Mouse (Mus musculus) hindbrain, embryonic 14.5 days (tissue): ENCODE data around the gene Rrp9. TPM values are rescaled to one million over a fixed set of nuclear protein-coding genes. Genes with fewer than 3 reads are reported as not detected.

Experiments
- ATAC-seq: fragments of 200-750 bp; cut with Nextera tagmentation; 2 replicates; pipeline ENCODE4 v1.8.0; 2017; ENCODE audit warnings: moderate number of reproducible peaks, mild to moderate bottlenecking, moderate TSS enrichment, moderate library complexity; ENCODE audit not compliant: low FRiP score
- DNase-seq: peaks from one replicate; pipeline ENCODE4 v3.0.0-alpha.2; 2015; ENCODE audit warnings: low spot score
- H3K27ac ChIP-seq: fragments of 300-500 bp; sonication (generic); 2 replicates; pipeline ENCODE4 v1.5.1; 2014; ENCODE audit warnings: mild to moderate bottlenecking, moderate library complexity
- H3K27me3 ChIP-seq: fragments of 300-500 bp; sonication (generic); 2 replicates; pipeline ENCODE4 v1.6.1; 2014; ENCODE audit warnings: mild to moderate bottlenecking, low read length, mixed read lengths; ENCODE audit not compliant: control insufficient read depth, insufficient read depth
- H3K36me3 ChIP-seq: fragments of 300-500 bp; sonication (generic); replicated peaks from 2 replicates; pipeline ENCODE4 v1.6.1; 2014; ENCODE audit not compliant: control insufficient read depth, insufficient read depth
- H3K4me1 ChIP-seq: fragments of 300-500 bp; sonication (generic); replicated peaks from 2 replicates; pipeline ENCODE4 v1.6.1; 2014; ENCODE audit warnings: antibody characterized with exemption, low read length, mixed read lengths; ENCODE audit not compliant: control insufficient read depth, insufficient read depth
- H3K4me2 ChIP-seq: fragments of 300-500 bp; sonication (generic); replicated peaks from 2 replicates; pipeline ENCODE4 v1.6.1; 2014; ENCODE audit warnings: mild to moderate bottlenecking, moderate library complexity
- H3K4me3 ChIP-seq: fragments of 300-500 bp; sonication (generic); replicated peaks from 2 replicates; pipeline ENCODE4 v1.5.1; 2014; ENCODE audit warnings: mild to moderate bottlenecking, low read length
- H3K9ac ChIP-seq: fragments of 300-500 bp; sonication (generic); 2 replicates; pipeline ENCODE4 v1.6.1; 2014
- H3K9me3 ChIP-seq: fragments of 300-500 bp; sonication (generic); 2 replicates; pipeline ENCODE4 v1.6.1; 2016; ENCODE audit warnings: low read length; ENCODE audit not compliant: control insufficient read depth
- WGBS: fragments of 180-500 bp; shearing (Covaris S2); extraction: QIAGEN DNeasy Blood & Tissue Kit; methylation state at CpG from one replicate; pipeline ENCODE4 v1.1.7; 2014; 5-methylcytosine and 5-hydroxymethylcytosine counted together
- polyA plus RNA-seq: library from polyadenylated mRNA; unstranded; fragments of >200 nt; fragmentation: Nextera tagmentation; extraction: Ambion mirVana; gene quantifications from 2 replicates; pipeline ENCODE4 v1.2.1, GENCODE M21; 2014

The Rrp9 gene
- polyA plus RNA-seq, 1 experiment from 2014 or later = 35.7 TPM

- Histone ChIP-seq H3K4me3 (peak overlapping the region; percentile 60), H3K27ac (peak overlapping the region; percentile 81), H3K4me1 (peaks cover 40% of the 10 kb centered on the region), H3K4me2 (peak overlapping the region; percentile 96), H3K9ac (peak overlapping the region; percentile 91), H3K27me3 (no peaks in the 10 kb centered on the region), H3K36me3 (no peaks in the 10 kb centered on the region), H3K9me3 (no peaks in the 10 kb centered on the region)
- ATAC-seq (no peak; the same call in 1 of the 2 replicates), DNase-seq (no peak)
- WGBS = under 1% methylated on average over 14 of the region's 20 CpGs
Measured at GRCm38 (mm10) chr9:106454071-106454761, 21.5 kb upstream of the Rrp9 start.

GRCm38 (mm10) chr9:106454888-106455681, 20.7 kb upstream of the Rrp9 start:
- H3K4me2 ChIP-seq = peak overlapping the region; percentile 96
- H3K4me1 ChIP-seq = peaks cover 40% of the 10 kb centered on the region
- H3K9me3 ChIP-seq = no peaks in the 10 kb centered on the region
- WGBS = 0% methylated on average over 17 of the region's 17 CpGs
- ATAC-seq (peak; percentile 33; the same call in 1 of the 2 replicates), DNase-seq (peak; percentile 46)
- peak overlapping the region; percentile 81 for H3K27ac ChIP-seq
- H3K36me3 ChIP-seq = peaks cover 2% of the 10 kb centered on the region; the same call in 1 of the 2 replicates
- peak overlapping the region; percentile 60 for H3K4me3 ChIP-seq
- H3K27me3 ChIP-seq = no peaks in the 10 kb centered on the region
- H3K9ac ChIP-seq = peak overlapping the region; percentile 91

DNA sequence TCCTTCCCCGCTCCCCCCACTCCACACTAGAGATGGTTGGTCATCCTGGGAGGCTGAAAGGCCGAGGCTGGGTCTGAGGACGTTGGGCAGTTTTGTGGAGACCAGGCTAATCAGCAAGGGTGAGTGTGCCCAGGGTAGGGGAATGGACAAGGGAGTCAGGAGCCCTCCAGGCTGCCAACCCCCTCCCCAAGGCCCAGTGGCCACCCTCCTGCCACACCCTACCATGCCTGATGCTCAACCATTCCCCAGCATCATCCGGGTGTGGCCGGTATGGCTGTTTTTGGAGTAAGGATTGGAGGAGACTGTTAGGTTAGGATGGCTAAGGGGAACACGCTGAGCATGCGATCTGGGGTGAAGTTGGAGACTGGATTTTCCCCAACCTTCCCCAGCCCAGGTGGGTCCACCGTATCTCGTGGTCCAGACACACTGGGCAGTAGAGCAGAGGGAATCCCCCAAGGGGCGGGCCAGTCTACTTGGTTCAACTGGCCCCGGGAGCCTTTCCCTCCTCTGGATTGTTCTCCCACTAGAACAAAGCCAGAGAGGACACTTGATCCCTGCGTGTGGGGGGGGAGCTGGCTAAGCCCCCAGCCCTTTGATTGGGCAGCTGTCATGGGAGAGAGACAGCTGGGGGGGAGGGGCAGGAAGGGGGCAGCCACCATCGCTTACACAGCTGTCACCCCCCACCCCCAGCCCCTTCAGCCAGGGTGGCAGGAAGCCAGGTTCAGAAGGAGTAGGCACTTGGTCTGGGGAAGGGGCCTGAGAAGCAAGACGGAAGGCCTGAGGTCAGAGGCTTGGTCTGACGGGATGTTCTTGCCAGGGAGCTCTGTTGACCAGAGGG, 19.2 kb upstream of the Rrp9 start:
- no peak for ATAC-seq
- Histone ChIP-seq H3K4me1 (peaks cover 40% of the 10 kb centered on the region), H3K9ac (peak overlapping the region; percentile 91), H3K4me2 (peak overlapping the region; percentile 96), H3K36me3 (peaks cover 15% of the 10 kb centered on the region), H3K4me3 (peak overlapping the region; percentile 60), H3K27ac (peak overlapping the region; percentile 81), H3K9me3 (no peaks in the 10 kb centered on the region), H3K27me3 (no peaks in the 10 kb centered on the region)
- no peak for DNase-seq
- 23% methylated on average over 15 of the region's 15 CpGs for WGBS

- Histone ChIP-seq H3K4me3 (peak overlapping the region; percentile 60), H3K4me1 (peaks cover 40% of the 10 kb centered on the region), H3K4me2 (peak overlapping the region; percentile 96), H3K9ac (peak overlapping the region; percentile 91), H3K27me3 (no peaks in the 10 kb centered on the region), H3K36me3 (peaks cover 22% of the 10 kb centered on the region), H3K27ac (peak overlapping the region; percentile 81), H3K9me3 (no peaks in the 10 kb centered on the region)
- ATAC-seq = no peak
- no peak for DNase-seq
- WGBS = 37% methylated on average over 9 of the region's 9 CpGs
Measured at GRCm38 (mm10) chr9:106457163-106457559, 18.6 kb upstream of the Rrp9 start.

- DNase-seq (no peak), ATAC-seq (no peak)
- H3K4me1 ChIP-seq = peaks cover 35% of the 10 kb centered on the region
- no peak overlapping the region for H3K4me3 ChIP-seq
- peak overlapping the region; percentile 96; the same call in 1 of the 2 replicates for H3K4me2 ChIP-seq
- H3K9ac ChIP-seq = peak overlapping the region; percentile 91
- no peaks in the 10 kb centered on the region for H3K27me3 ChIP-seq
- peaks cover 27% of the 10 kb centered on the region for H3K36me3 ChIP-seq
- H3K27ac ChIP-seq = no peak overlapping the region
- no peaks in the 10 kb centered on the region for H3K9me3 ChIP-seq
- 52% methylated on average over 5 of the region's 5 CpGs for WGBS
Measured at GRCm38 (mm10) chr9:106457920-106458319, 17.8 kb upstream of the Rrp9 start.

- no peak for DNase-seq
- H3K4me1 ChIP-seq = peaks cover 40% of the 10 kb centered on the region
- H3K4me2 ChIP-seq = no peak overlapping the region
- H3K4me3 ChIP-seq = no peak overlapping the region
- peaks cover 41% of the 10 kb centered on the region for H3K36me3 ChIP-seq
- no peaks in the 10 kb centered on the region for H3K9me3 ChIP-seq
- no peaks in the 10 kb centered on the region for H3K27me3 ChIP-seq
- H3K9ac ChIP-seq = no peak overlapping the region
- ATAC-seq = no peak
- 89% methylated on average over 15 of the region's 15 CpGs for WGBS
- no peak overlapping the region for H3K27ac ChIP-seq
Measured at GRCm38 (mm10) chr9:106459946-106460345, 15.8 kb upstream of the Rrp9 start.

DNA sequence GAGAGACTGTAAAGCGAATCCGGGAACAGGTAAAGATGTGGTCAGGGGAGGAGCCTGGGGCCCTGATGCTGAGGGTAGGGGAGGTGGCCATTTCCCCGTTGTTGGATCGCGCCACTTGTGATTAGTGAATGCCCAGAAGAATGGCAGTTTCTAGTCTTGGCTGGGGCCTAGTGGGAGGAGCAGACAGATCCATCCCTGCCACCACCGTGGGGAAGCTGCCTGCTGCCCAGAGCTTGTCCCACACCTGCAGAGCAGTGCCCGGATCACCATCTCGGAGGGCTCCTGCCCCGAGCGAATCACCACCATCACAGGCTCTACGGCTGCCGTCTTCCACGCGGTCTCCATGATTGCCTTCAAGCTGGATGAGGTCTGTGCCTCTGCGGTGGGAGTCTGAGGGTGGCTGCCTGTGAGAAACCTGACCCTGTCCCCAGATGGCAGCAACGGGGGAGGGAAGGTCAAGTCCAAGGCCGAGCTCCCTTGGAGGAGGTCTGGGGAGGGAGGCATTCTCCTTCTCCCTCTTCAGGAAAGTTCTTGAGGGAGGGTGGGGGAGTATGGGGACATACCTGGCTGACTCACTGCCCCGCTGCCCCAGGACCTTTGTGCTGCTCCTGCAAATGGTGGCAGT, 15.2 kb upstream of the Rrp9 start:
- Histone ChIP-seq H3K36me3 (peaks cover 41% of the 10 kb centered on the region), H3K4me3 (no peak overlapping the region), H3K9me3 (no peaks in the 10 kb centered on the region), H3K9ac (no peak overlapping the region), H3K4me1 (peaks cover 41% of the 10 kb centered on the region), H3K4me2 (no peak overlapping the region), H3K27ac (no peak overlapping the region), H3K27me3 (no peaks in the 10 kb centered on the region)
- ATAC-seq (no peak), DNase-seq (no peak)
- WGBS = 86% methylated on average over 18 of the region's 18 CpGs

GRCm38 (mm10) chr9:106461026-106461415, 14.7 kb upstream of the Rrp9 start:
- H3K4me1 ChIP-seq = peaks cover 41% of the 10 kb centered on the region
- WGBS = 91% methylated on average over 9 of the region's 9 CpGs
- peaks cover 41% of the 10 kb centered on the region for H3K36me3 ChIP-seq
- no peak overlapping the region for H3K4me2 ChIP-seq
- no peaks in the 10 kb centered on the region for H3K27me3 ChIP-seq
- ATAC-seq (no peak), DNase-seq (no peak)
- no peak overlapping the region for H3K27ac ChIP-seq
- H3K9me3 ChIP-seq = no peaks in the 10 kb centered on the region
- H3K4me3 ChIP-seq = no peak overlapping the region
- H3K9ac ChIP-seq = no peak overlapping the region
